Mouse (Mus musculus) CH12.LX (cell line): ENCODE data around the gene Lpin1. TPM values are rescaled to one million over a fixed set of nuclear protein-coding genes. Genes with fewer than 3 reads are reported as not detected.

ENCODE experiments used
- DNase-seq: peaks from one replicate; pipeline ENCODE4 v3.0.0-alpha.2; 2013; ENCODE audit errors: extremely low read depth
- H3K27ac ChIP-seq: 2 replicates; pipeline ENCODE4 v1.5.1; 2012; ENCODE audit warnings: low read depth, mild to moderate bottlenecking, control low read depth, moderate library complexity; ENCODE audit not compliant: insufficient read depth
- H3K27me3 ChIP-seq: replicated peaks from 2 replicates; pipeline ENCODE3; 2012; ENCODE audit warnings: inconsistent platforms
- H3K36me3 ChIP-seq, 2 experiments: replicated peaks in 1 of 2; 2 replicates each; pipeline versions ENCODE3 to v1.6.1; 2012; ENCODE audit warnings: inconsistent platforms in 1 of 2, low read length in 1 of 2, mild to moderate bottlenecking in 1 of 2, mixed read lengths in 1 of 2, moderate library complexity in 1 of 2; ENCODE audit not compliant: control insufficient read depth in 1 of 2, insufficient read depth in 1 of 2
- H3K4me1 ChIP-seq, 2 experiments: 2 replicates each; pipeline ENCODE4 v1.6.1; 2012; ENCODE audit warnings: inconsistent platforms in 1 of 2, moderate library complexity in 1 of 2; ENCODE audit not compliant: insufficient read depth in 2 of 2, control insufficient read depth in 1 of 2
- H3K4me2 ChIP-seq: 2 replicates; pipeline ENCODE4 v1.6.1; 2012; ENCODE audit warnings: low read depth, mild to moderate bottlenecking, control low read depth; ENCODE audit not compliant: poor library complexity, insufficient read depth, severe bottlenecking
- H3K4me3 ChIP-seq, 3 experiments: fragments of 150-350 bp in 1 of 3; sonication (generic) in 1 of 3; replicated peaks in 1 of 3; 2 replicates each; pipeline versions ENCODE3 to v1.5.1; 2011 to 2012; ENCODE audit warnings: low read depth in 2 of 3, low read length in 2 of 3, mild to moderate bottlenecking in 2 of 3, moderate library complexity in 2 of 3, control low read depth in 1 of 3, improper control_type of control experiment in 1 of 3, inconsistent platforms in 1 of 3, mixed read lengths in 1 of 3; ENCODE audit not compliant: poor library complexity in 1 of 3
- H3K79me2 ChIP-seq: replicated peaks from 2 replicates; pipeline ENCODE4 v1.6.1; 2012; ENCODE audit warnings: mild to moderate bottlenecking, moderate library complexity; ENCODE audit not compliant: control insufficient read depth, poor library complexity, insufficient read depth, severe bottlenecking; ENCODE audit errors: extremely low read depth
- H3K9ac ChIP-seq: 2 replicates; pipeline ENCODE4 v1.6.1; 2012; ENCODE audit warnings: low read depth, mild to moderate bottlenecking, control low read depth, moderate library complexity; ENCODE audit not compliant: insufficient read depth
- H3K9me3 ChIP-seq: replicated peaks from 2 replicates; pipeline ENCODE3; 2012; ENCODE audit warnings: low read length, inconsistent platforms, mixed read lengths
- BHLHE40 ChIP-seq: IDR thresholded peaks from 2 replicates; pipeline ENCODE4 v1.6.1; 2011; ENCODE audit warnings: mild to moderate bottlenecking, low read depth, low read length, improper control_type of control experiment
- CHD2 ChIP-seq: IDR thresholded peaks from 2 replicates; pipeline ENCODE4 v1.6.1; 2011; ENCODE audit warnings: low read length, improper control_type of control experiment
- E2F4 ChIP-seq: IDR thresholded peaks from 2 replicates; pipeline ENCODE4 v1.6.1; 2011; ENCODE audit warnings: low read depth, low read length, improper control_type of control experiment; ENCODE audit not compliant: insufficient replicate concordance
- ELF1 ChIP-seq: IDR thresholded peaks from 2 replicates; pipeline ENCODE4 v1.6.1; 2014; ENCODE audit warnings: low read depth, mild to moderate bottlenecking, inconsistent platforms, low read length, improper control_type of control experiment
- EP300 ChIP-seq: IDR thresholded peaks from 2 replicates; pipeline ENCODE4 v1.6.1; 2011; ENCODE audit warnings: low read length, improper control_type of control experiment
- ETS1 ChIP-seq: conservative IDR thresholded peaks from 2 replicates; pipeline ENCODE4 v1.6.1; 2012; ENCODE audit warnings: low read depth, mild to moderate bottlenecking, inconsistent platforms, low read length, improper control_type of control experiment, moderate library complexity
- GABPA ChIP-seq: IDR thresholded peaks from 2 replicates; pipeline ENCODE4 v1.6.1; 2012; ENCODE audit warnings: low read depth, low read length, improper control_type of control experiment, inconsistent platforms; ENCODE audit not compliant: insufficient replicate concordance
- IRF4 ChIP-seq: IDR thresholded peaks from 2 replicates; pipeline ENCODE4 v1.6.1; 2014; ENCODE audit warnings: low read depth, mild to moderate bottlenecking, inconsistent platforms, low read length, improper control_type of control experiment
- KAT2A ChIP-seq: IDR thresholded peaks from 2 replicates; pipeline ENCODE4 v1.6.1; 2012; ENCODE audit warnings: low read length, improper control_type of control experiment, inconsistent platforms; ENCODE audit not compliant: insufficient replicate concordance
- MAX ChIP-seq: IDR thresholded peaks from 2 replicates; pipeline ENCODE4 v1.6.1; 2011; ENCODE audit warnings: low read length, improper control_type of control experiment
- MAZ ChIP-seq: IDR thresholded peaks from 2 replicates; pipeline ENCODE4 v1.6.1; 2012; ENCODE audit warnings: low read depth, mild to moderate bottlenecking, inconsistent platforms, low read length, improper control_type of control experiment, moderate library complexity
- MXI1 ChIP-seq: IDR thresholded peaks from 2 replicates; pipeline ENCODE4 v1.6.1; 2011; ENCODE audit warnings: mild to moderate bottlenecking, low read depth, low read length, improper control_type of control experiment
- MYC ChIP-seq: IDR thresholded peaks from 2 replicates; pipeline ENCODE4 v1.6.1; 2011; ENCODE audit warnings: low read depth, mild to moderate bottlenecking, improper control_type of control experiment, low read length
- NRF1 ChIP-seq: IDR thresholded peaks from 2 replicates; pipeline ENCODE4 v1.6.1; 2014; ENCODE audit warnings: low read depth, mild to moderate bottlenecking, inconsistent platforms, low read length, improper control_type of control experiment, moderate library complexity
- PAX5 ChIP-seq: IDR thresholded peaks from 2 replicates; pipeline ENCODE4 v1.6.1; 2012; ENCODE audit warnings: low read length, inconsistent platforms, mixed read lengths
- POLR2A ChIP-seq: IDR thresholded peaks from 2 replicates; pipeline ENCODE4 v1.6.1; 2011; ENCODE audit warnings: low read depth, mild to moderate bottlenecking, improper control_type of control experiment, low read length
- POLR2AphosphoS2 ChIP-seq: IDR thresholded peaks from 2 replicates; pipeline ENCODE4 v1.6.1; 2011; ENCODE audit warnings: low read depth, low read length, improper control_type of control experiment
- SIN3A ChIP-seq: IDR thresholded peaks from 2 replicates; pipeline ENCODE4 v1.6.1; 2012; ENCODE audit warnings: low read length, improper control_type of control experiment, inconsistent platforms
- TCF12 ChIP-seq: IDR thresholded peaks from 2 replicates; pipeline ENCODE4 v1.6.1; 2014; ENCODE audit warnings: low read depth, mild to moderate bottlenecking, inconsistent platforms, low read length, improper control_type of control experiment
- ZC3H11A ChIP-seq: IDR thresholded peaks from 2 replicates; pipeline ENCODE4 v1.6.1; 2012; ENCODE audit warnings: low read depth, mild to moderate bottlenecking, inconsistent platforms, low read length, improper control_type of control experiment
- ZKSCAN1 ChIP-seq: IDR thresholded peaks from 2 replicates; pipeline ENCODE4 v1.6.1; 2012; ENCODE audit warnings: low read depth, inconsistent platforms, low read length, improper control_type of control experiment, borderline replicate concordance
- dilution Hi-C: fragments of 300-500 bp; cut with MboI; formaldehyde crosslinking; loops from 2 replicates; pipeline ENCODE4 v1.14.3; 2020; ENCODE audit warnings: low sequenced_read_pairs; ENCODE audit not compliant: extremely low pct_unique_long_range_greater_than_20kb, extremely low pct_ligation_motif_present
- in situ Hi-C: fragments of 300-500 bp; cut with MboI; formaldehyde crosslinking; loops from 3 replicates; pipeline ENCODE4 v1.14.3; 2019; ENCODE audit warnings: low sequenced_read_pairs, low pct_ligation_motif_present, low pct_unique_long_range_greater_than_20kb, mixed read lengths
- polyA plus RNA-seq: library from polyadenylated mRNA; unstranded; fragments of >175 nt; gene quantifications from 2 replicates; pipeline ENCODE4 v1.2.1, GENCODE M21; 2012; ENCODE audit warnings: low read depth; ENCODE audit not compliant: insufficient read length
- total RNA-seq, 2 experiments: library from RNA; depleted of rRNA; stranded (reverse); fragments of 300-350 nt in 1 of 2; fragments of >200 nt in 1 of 2; gene quantifications; 2 replicates each; pipeline ENCODE4 v1.2.3; 2012 to 2014

Lpin1 gene
- total and polyA plus RNA-seq, 3 experiments, result 6.1 to 7.5 (median 6.7) TPM

- TF ChIP-seq MAZ, result no peak; the same call in 1 of the 2 replicates
- TF ChIP-seq E2F4, result no peak
- TF ChIP-seq KAT2A, result 0 out of 2 replicates have a peak, but pooled peaks have one; percentile 9
- no peak for TF ChIP-seq GABPA
- peak; percentile 84 for TF ChIP-seq MXI1
- peak; percentile 85 for TF ChIP-seq BHLHE40
- TF ChIP-seq ZC3H11A, result no peak
- no peak; the same call in 1 of the 2 replicates for TF ChIP-seq POLR2AphosphoS2
- TF ChIP-seq NRF1, result no peak; the same call in 1 of the 2 replicates
- TF ChIP-seq, all 38 proteins: peak for 21
Measured at GRCm38 (mm10) chr12:16591453-16592200, 19.1 kb downstream of the Lpin1 start (continued).

- no peak overlapping the region for H3K9ac ChIP-seq
- H3K27me3 ChIP-seq, result no peaks in the 10 kb centered on the region
- in situ Hi-C loops (no loop called here), dilution Hi-C loops (no loop called here)
- no peaks in the 10 kb centered on the region for H3K79me2 ChIP-seq
- 0 out of 2 replicates have a peak overlapping the region, but pooled peaks have one; percentile 24 for H3K4me2 ChIP-seq
- H3K9me3 ChIP-seq, result no peaks in the 10 kb centered on the region
- no peak for TF ChIP-seq BHLHE40
- no peak for TF ChIP-seq CHD2
- TF ChIP-seq PAX5, result no peak
- peaks cover 0 to 4% of the 10 kb centered on the region in 2 experiments for H3K36me3 ChIP-seq
- no peak overlapping the region for H3K27ac ChIP-seq
- no peak overlapping the region for H3K4me3 ChIP-seq
- DNase-seq, result no peak
- H3K4me1 ChIP-seq, result peaks cover 22 to 70% of the 10 kb centered on the region in 2 experiments
Measured at GRCm38 (mm10) chr12:16589966-16590365, 20.8 kb downstream of the Lpin1 start.

GRCm38 (mm10) chr12:16589204-16589949 is 21.4 kb downstream of the Lpin1 start:
- peaks cover 22 to 76% of the 10 kb centered on the region in 2 experiments for H3K4me1 ChIP-seq
- TF ChIP-seq MAZ, result no peak
- peak; percentile 97 for TF ChIP-seq SIN3A
- peak; percentile 30; the same call in 1 of the 2 replicates for TF ChIP-seq IRF4
- peak; percentile 97 for TF ChIP-seq MXI1
- peak; percentile 79; the same call in 1 of the 2 replicates for TF ChIP-seq ZKSCAN1
- no peak for TF ChIP-seq EP300
- TF ChIP-seq TCF12, result peak; percentile 74
- peak; percentile 69; the same call in 1 of the 2 replicates for TF ChIP-seq MAX
- TF ChIP-seq POLR2A, result peak; percentile 64
- TF ChIP-seq ETS1, result peak; percentile 43
- peak; percentile 86 for TF ChIP-seq NRF1
- 0 out of 2 replicates have a peak, but pooled peaks have one; percentile 15 for TF ChIP-seq ELF1
- no peak for TF ChIP-seq MYC
- TF ChIP-seq BHLHE40, result peak; percentile 91
- peak overlapping the region; percentile 60 for H3K4me2 ChIP-seq
- no peaks in the 10 kb centered on the region for H3K27me3 ChIP-seq
- no peaks in the 10 kb centered on the region for H3K9me3 ChIP-seq
- H3K27ac ChIP-seq, result no peak overlapping the region
- peak overlapping the region; percentile 88 to 95 (median 89) for H3K4me3 ChIP-seq
- DNase-seq, result peak; percentile 89
- dilution Hi-C loops, result no loop called here
- H3K36me3 ChIP-seq, result peaks cover 0 to 4% of the 10 kb centered on the region in 2 experiments
- in situ Hi-C loops, result no loop called here
- H3K79me2 ChIP-seq, result no peaks in the 10 kb centered on the region
- peak overlapping the region; percentile 93 for H3K9ac ChIP-seq
